Mouse (Mus musculus) 416B (cell line): ENCODE results near the gene Cc2d2a.

ENCODE experiments used
- DNase-seq: peaks from one replicate; pipeline ENCODE4 v3.0.0; 2011; ENCODE audit warnings: low read depth

The Cc2d2a gene

GRCm38 (mm10) chr5:43728375-43729165, 66.4 kb downstream of the Cc2d2a start:
- no peak for DNase-seq

- DNase-seq: no peak
Observed at GRCm38 (mm10) chr5:43732381-43732780, 70.2 kb downstream of the Cc2d2a start.

- peak; percentile 49 for DNase-seq
Observed at GRCm38 (mm10) chr5:43744187-43744586, 82.0 kb downstream of the Cc2d2a start.

- DNase-seq: peak; percentile 11
Observed at GRCm38 (mm10) chr5:43745156-43745555, 83.0 kb downstream of the Cc2d2a start.

- no peak for DNase-seq
Observed at GRCm38 (mm10) chr5:43748039-43748438, 85.9 kb downstream of the Cc2d2a start.

- DNase-seq: peak; percentile 42
Observed at GRCm38 (mm10) chr5:43749092-43749491, 86.9 kb downstream of the Cc2d2a start.

- DNase-seq: peak; percentile 63
Observed at GRCm38 (mm10) chr5:43770618-43771354, 108.6 kb downstream of the Cc2d2a start.

GRCm38 (mm10) chr5:43771555-43771954, 109.4 kb downstream of the Cc2d2a start:
- peak; percentile 43 for DNase-seq

- DNase-seq: no peak
Observed at GRCm38 (mm10) chr5:43776407-43776806, 114.3 kb downstream of the Cc2d2a start.

GRCm38 (mm10) chr5:43776993-43777392, 114.8 kb downstream of the Cc2d2a start:
- no peak for DNase-seq

GRCm38 (mm10) chr5:43778583-43778982, 116.4 kb downstream of the Cc2d2a start:
- DNase-seq: no peak

GRCm38 (mm10) chr5:43781423-43781976, 119.4 kb downstream of the Cc2d2a start:
- peak; percentile 44 for DNase-seq

- peak; percentile 72 for DNase-seq
Observed at GRCm38 (mm10) chr5:43781977-43782930, 120.1 kb downstream of the Cc2d2a start.

DNA sequence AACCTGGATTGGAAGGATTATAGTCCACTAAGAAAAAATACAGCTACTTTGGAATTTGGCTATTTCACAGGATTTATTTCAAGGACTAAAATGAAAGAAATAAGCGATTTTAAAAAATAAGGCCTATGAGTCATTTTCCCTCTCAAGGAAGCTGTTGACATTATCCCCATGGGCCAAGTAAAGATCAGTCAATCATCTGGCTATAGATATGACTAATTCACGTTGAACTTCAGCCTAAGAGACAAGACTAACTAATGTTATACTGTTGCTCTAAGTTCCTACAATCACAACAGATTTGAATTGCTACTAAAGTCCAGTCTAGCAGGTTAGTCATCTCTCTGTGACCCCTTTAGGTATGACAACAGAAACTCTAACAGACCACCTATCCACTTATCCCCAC, 121.8 kb downstream of the Cc2d2a start:
- peak; percentile 71 for DNase-seq

GRCm38 (mm10) chr5:43786607-43787006, 124.5 kb downstream of the Cc2d2a start:
- DNase-seq: peak; percentile 40

DNA sequence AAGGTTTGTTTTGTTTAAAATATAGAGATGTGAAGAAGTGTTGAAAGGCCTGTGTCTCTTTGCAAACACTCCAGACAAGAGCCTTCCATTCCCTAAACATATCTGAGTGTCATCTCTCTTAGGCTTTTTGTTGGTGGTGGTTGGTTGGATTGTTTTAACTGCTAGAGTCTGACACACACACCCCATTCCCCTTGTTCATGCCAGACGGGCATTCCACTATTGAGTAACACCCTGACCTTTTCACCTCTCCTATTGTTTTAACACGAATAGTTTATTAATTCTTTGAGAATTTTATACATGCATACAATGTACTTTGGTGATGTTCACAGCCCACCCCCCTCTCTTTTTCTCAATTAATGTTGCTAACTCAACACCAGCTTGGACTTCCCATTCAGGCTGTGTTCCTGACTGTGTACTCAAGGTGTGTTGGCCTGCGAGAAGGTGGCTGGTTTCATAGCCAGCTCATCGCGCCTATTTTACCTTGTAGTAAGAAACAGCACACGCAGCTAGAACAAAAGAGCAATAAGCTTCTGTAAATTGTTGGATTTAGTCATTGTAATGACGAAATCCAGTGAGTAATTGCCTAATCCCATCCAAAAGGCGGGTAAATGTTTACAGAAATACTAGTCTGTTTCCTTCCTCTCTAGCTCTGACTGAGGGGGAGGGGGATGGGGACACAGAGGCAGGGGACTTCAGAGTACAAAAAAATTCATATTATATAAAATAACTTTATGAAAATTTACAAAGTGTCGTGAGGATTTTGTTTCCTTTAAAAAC, 126.0 kb downstream of the Cc2d2a start:
- peak; percentile 88 for DNase-seq
